Mouse (Mus musculus) small intestine, adult 2 months (tissue): ENCODE data around the gene Omp.

Source experiments
- CTCF ChIP-seq: fragments of 200-500 bp; IDR thresholded peaks from 2 replicates; pipeline ENCODE4 v1.5.1; 2012; ENCODE audit warnings: low read depth, mild to moderate bottlenecking, control low read depth, inconsistent platforms, low read length, moderate library complexity, mixed read lengths; ENCODE audit not compliant: insufficient replicate concordance, insufficient read length; ENCODE audit errors: extremely low read depth
- POLR2A ChIP-seq: fragments of 200-500 bp; IDR thresholded peaks from 2 replicates; pipeline ENCODE4 v1.6.1; 2012; ENCODE audit warnings: low read depth, mild to moderate bottlenecking, control low read depth, inconsistent platforms, low read length, moderate library complexity

DNA sequence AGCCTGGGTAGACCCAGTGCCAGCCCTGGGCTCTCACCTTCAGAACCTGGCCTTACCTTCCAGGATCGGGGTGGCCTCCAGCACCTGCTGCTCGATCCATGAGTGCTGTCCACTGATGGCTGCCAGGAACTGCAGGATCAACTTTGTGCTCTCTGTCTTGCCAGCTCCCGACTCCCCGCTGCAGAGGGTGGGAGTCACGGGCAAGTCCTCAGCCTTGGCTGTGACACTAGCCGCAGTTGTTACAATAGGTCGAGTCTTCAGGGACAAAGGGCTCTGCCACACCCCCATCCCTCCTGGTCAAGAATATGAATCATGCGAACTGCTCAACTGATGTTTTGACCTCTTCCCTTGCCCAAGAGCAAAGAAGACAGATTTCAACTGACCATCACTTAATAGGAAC lies 47.7 kb downstream of the Omp start:
- TF ChIP-seq CTCF (no peak), POLR2A (no peak)
